Mouse (Mus musculus) liver, embryonic 16.5 days (tissue): ENCODE results near the gene Xlr4a. TPM values are rescaled to one million over a fixed set of nuclear protein-coding genes. Genes with fewer than 3 reads are reported as not detected.
A peak's percentile ranks its signal among the peaks of the same experiment; 100 is the strongest.

Experiments used
- ATAC-seq: fragments of 200-750 bp; cut with Nextera tagmentation; 2 replicates; pipeline ENCODE4 v1.8.0; 2017; ENCODE audit warnings: low read depth, mild to moderate bottlenecking, moderate number of reproducible peaks, moderate library complexity
- H3K27ac ChIP-seq: fragments of 300-500 bp; sonication (generic); 2 replicates; pipeline ENCODE4 v1.5.1; 2014; ENCODE audit warnings: mild to moderate bottlenecking, low read length
- H3K27me3 ChIP-seq: fragments of 300-500 bp; sonication (generic); 2 replicates; pipeline ENCODE4 v1.6.1; 2014; ENCODE audit warnings: low read depth, low read length, mixed read lengths; ENCODE audit not compliant: control insufficient read depth, insufficient read depth
- H3K36me3 ChIP-seq: fragments of 300-500 bp; sonication (generic); 2 replicates; pipeline ENCODE4 v1.6.1; 2014; ENCODE audit warnings: mild to moderate bottlenecking; ENCODE audit not compliant: control insufficient read depth, insufficient read depth
- H3K4me1 ChIP-seq: fragments of 300-500 bp; sonication (generic); 2 replicates; pipeline ENCODE4 v1.6.1; 2014; ENCODE audit warnings: low read depth, low read length, mixed read lengths; ENCODE audit not compliant: control insufficient read depth
- H3K4me2 ChIP-seq: fragments of 300-500 bp; sonication (generic); 2 replicates; pipeline ENCODE4 v1.6.1; 2014; ENCODE audit warnings: low read depth, low read length, mixed read lengths
- H3K4me3 ChIP-seq: fragments of 300-500 bp; sonication (generic); 2 replicates; pipeline ENCODE4 v1.5.1; 2014; ENCODE audit warnings: low read depth, mild to moderate bottlenecking, low read length
- H3K9ac ChIP-seq: fragments of 300-500 bp; sonication (generic); 2 replicates; pipeline ENCODE4 v1.6.1; 2014; ENCODE audit warnings: low read depth, low read length
- H3K9me3 ChIP-seq: fragments of 300-500 bp; sonication (generic); replicated peaks from 2 replicates; pipeline ENCODE4 v1.6.1; 2016; ENCODE audit warnings: low read length; ENCODE audit not compliant: control insufficient read depth
- WGBS: fragments of 180-500 bp; shearing (Covaris S2); extraction: QIAGEN DNeasy Blood & Tissue Kit; methylation state at CpG from one replicate; pipeline ENCODE4 v1.1.7; 2014; ENCODE audit not compliant: insufficient replicate concordance; 5-methylcytosine and 5-hydroxymethylcytosine counted together
- polyA plus RNA-seq: library from polyadenylated mRNA; unstranded; fragments of >200 nt; fragmentation: Nextera tagmentation; extraction: Ambion mirVana; gene quantifications from 2 replicates; pipeline ENCODE4 v1.2.1, GENCODE M21; 2015

Xlr4a gene
- polyA plus RNA-seq, 1 experiment from 2014 or later = 1.1 TPM

GRCm38 (mm10) chrX:73061528-73061927, 20.8 kb downstream of the Xlr4a start:
- H3K4me2 ChIP-seq = no peak overlapping the region
- no peaks in the 10 kb centered on the region for H3K9me3 ChIP-seq
- no peak for ATAC-seq
- H3K4me1 ChIP-seq = no peaks in the 10 kb centered on the region
- no peak overlapping the region for H3K9ac ChIP-seq
- H3K27ac ChIP-seq = no peak overlapping the region
- H3K36me3 ChIP-seq = no peaks in the 10 kb centered on the region
- H3K4me3 ChIP-seq = no peak overlapping the region
- WGBS = 61% methylated on average over 1 of the region's 1 CpGs
- no peaks in the 10 kb centered on the region; the same call in 1 of the 2 replicates for H3K27me3 ChIP-seq

GRCm38 (mm10) chrX:73053860-73054563, 28.3 kb downstream of the Xlr4a start:
- Histone ChIP-seq H3K27me3 (no peaks in the 10 kb centered on the region), H3K9me3 (no peaks in the 10 kb centered on the region), H3K27ac (no peak overlapping the region), H3K9ac (no peak overlapping the region), H3K4me2 (peak overlapping the region; percentile 18; the same call in 1 of the 2 replicates), H3K4me3 (no peak overlapping the region), H3K36me3 (no peaks in the 10 kb centered on the region), H3K4me1 (no peaks in the 10 kb centered on the region)
- ATAC-seq = peak; percentile 79
- WGBS = 20% methylated on average over 14 of the region's 14 CpGs

- WGBS = 65% methylated on average over 12 of the region's 12 CpGs
- Histone ChIP-seq H3K4me2 (no peak overlapping the region), H3K9ac (no peak overlapping the region), H3K36me3 (no peaks in the 10 kb centered on the region), H3K27ac (no peak overlapping the region), H3K4me3 (no peak overlapping the region), H3K9me3 (no peaks in the 10 kb centered on the region), H3K27me3 (no peaks in the 10 kb centered on the region; the same call in 1 of the 2 replicates), H3K4me1 (no peaks in the 10 kb centered on the region)
- ATAC-seq = no peak
Observed at GRCm38 (mm10) chrX:73039666-73040065, 42.6 kb downstream of the Xlr4a start.

GRCm38 (mm10) chrX:73038831-73039230, 43.4 kb downstream of the Xlr4a start:
- Histone ChIP-seq H3K36me3 (no peaks in the 10 kb centered on the region), H3K4me2 (no peak overlapping the region), H3K4me1 (no peaks in the 10 kb centered on the region), H3K9me3 (no peaks in the 10 kb centered on the region), H3K27me3 (no peaks in the 10 kb centered on the region; the same call in 1 of the 2 replicates), H3K9ac (no peak overlapping the region), H3K4me3 (no peak overlapping the region), H3K27ac (no peak overlapping the region)
- WGBS = 54% methylated on average over 8 of the region's 8 CpGs
- no peak for ATAC-seq

- Histone ChIP-seq H3K27ac (no peak within 1 kb of the TSS), H3K4me2 (no peak within 1 kb of the TSS), H3K4me3 (no peak within 1 kb of the TSS), H3K9ac (no peak within 1 kb of the TSS), H3K9me3 (no peaks in the 10 kb centered on the region), H3K27me3 (no peaks in the 10 kb centered on the region; the same call in 1 of the 2 replicates), H3K4me1 (no peaks in the 10 kb centered on the region), H3K36me3 (no peaks in the 10 kb centered on the region)
- WGBS = 43% methylated on average over 1 of the region's 1 CpGs
- ATAC-seq = no peak
Observed at GRCm38 (mm10) chrX:73037003-73037402, 45.3 kb downstream of the Xlr4a start, which contains the start of gene Pnma5. Gene Pnma5 (minus strand): TSS chrX:73037103.

Other genes starting within 250 kb of the Xlr4a start
- 21.4 and 23.0 TPM in 2 replicates for gene Cetn2, start 164.1 kb downstream of the Xlr4a start, polyA plus RNA-seq
- 25.9 and 27.4 TPM in 2 replicates for gene Nsdhl, start 163.9 kb downstream of the Xlr4a start, polyA plus RNA-seq
- gene Zfp185, start 95.1 kb downstream of the Xlr4a start, polyA plus RNA-seq = 0.98 and 1.1 TPM in 2 replicates
- 0.04 TPM in 1 of 2 replicates, not detected in the other for gene Pnma5, start 45.4 kb downstream of the Xlr4a start, polyA plus RNA-seq
- not detected in 2 replicates for gene Pnma3, start 17.7 kb downstream of the Xlr4a start, polyA plus RNA-seq
- gene Xlr3a, start 14.6 kb upstream of the Xlr4a start, polyA plus RNA-seq = 3.6 and 3.8 TPM in 2 replicates
- gene Gm14685, start 34.6 kb upstream of the Xlr4a start, polyA plus RNA-seq = 0.21 and 0.44 TPM in 2 replicates
- not detected in 2 replicates for gene Xlr5b, start 66.3 kb upstream of the Xlr4a start, polyA plus RNA-seq
- gene DXBay18, start 67.0 kb upstream of the Xlr4a start, polyA plus RNA-seq = 0.25 and 0.53 TPM in 2 replicates
- not detected in 2 replicates for gene Spin2d, start 94.5 kb upstream of the Xlr4a start, polyA plus RNA-seq
- gene Xlr3b, start 109.7 kb upstream of the Xlr4a start, polyA plus RNA-seq = 2.2 TPM in 2 replicates
- 1.3 and 1.4 TPM in 2 replicates for gene Xlr4b, start 131.9 kb upstream of the Xlr4a start, polyA plus RNA-seq
- 3.0 and 3.1 TPM in 2 replicates for gene F8a, start 145.8 kb upstream of the Xlr4a start, polyA plus RNA-seq
- gene Xlr4c, start 160.7 kb upstream of the Xlr4a start, polyA plus RNA-seq = 0.29 and 0.35 TPM in 2 replicates
- gene Xlr3c, start 182.9 kb upstream of the Xlr4a start, polyA plus RNA-seq = not detected in 2 replicates
- 0.09 TPM in 1 of 2 replicates, not detected in the other for gene Xlr5a, start 210.5 kb upstream of the Xlr4a start, polyA plus RNA-seq
- gene Xlr5c, start 210.5 kb upstream of the Xlr4a start, polyA plus RNA-seq = not detected in 2 replicates